ENCODE assay signal across 8 mouse cellular contexts in genomic region chr19:57150275-57150674, GRCm38 (mm10).
A peak's percentile ranks its signal among the peaks of the same experiment; 100 is the strongest.
DNase-seq lines count a peak whose midpoint lies in the region; TF ChIP-seq lines count a peak whose summit lies in the region.

No protein-coding gene starts in this region.

- H3K27me3 ChIP-seq in heart, adult 2 months (ENCODE audit: control insufficient read depth, insufficient read depth, low read length) = no peaks in the 10 kb centered on the region
- H3K27me3 ChIP-seq in heart, embryonic 10.5 days (ENCODE audit: insufficient read depth, poor library complexity, severe bottlenecking) = no peaks in the 10 kb centered on the region
- no peaks in the 10 kb centered on the region for H3K27me3 ChIP-seq in testis, adult 2 months (ENCODE audit: control insufficient read depth, insufficient read depth, low read length)

- no peak overlapping the region for H3K27ac ChIP-seq in heart, adult 2 months
- H3K27ac ChIP-seq in heart, embryonic 10.5 days = no peak overlapping the region
- H3K27ac ChIP-seq in testis, adult 2 months (ENCODE audit: control insufficient read depth, insufficient read depth, low read depth, low read length) = no peak overlapping the region

- TF ChIP-seq POLR2A in heart, adult 2 months (IDR thresholded peaks at IDR 0.05; ENCODE audit: insufficient read depth, low read depth, low read length) = no peak
- no peak for TF ChIP-seq POLR2A in testis, adult 2 months (IDR thresholded peaks at IDR 0.05; ENCODE audit: control insufficient read depth, low read depth, low read length)

- H3K4me1 ChIP-seq in heart, adult 2 months (ENCODE audit: control insufficient read depth, insufficient read depth, low read length) = peaks cover 15% of the 10 kb centered on the region
- peaks cover 64% of the 10 kb centered on the region for H3K4me1 ChIP-seq in heart, embryonic 10.5 days
- no peaks in the 10 kb centered on the region; the same call in 1 of the 2 replicates for H3K4me1 ChIP-seq in testis, adult 2 months (ENCODE audit: control insufficient read depth, insufficient read depth, low read length)

- H3K9ac ChIP-seq in heart, adult 2 months (ENCODE audit: low read depth, low read length) = no peak overlapping the region

- H3K36me3 ChIP-seq in heart, adult 2 months (ENCODE audit: control insufficient read depth, insufficient read depth, low read length) = peaks cover 37% of the 10 kb centered on the region
- H3K36me3 ChIP-seq in heart, embryonic 10.5 days = peaks cover 46% of the 10 kb centered on the region
- no peaks in the 10 kb centered on the region for H3K36me3 ChIP-seq in testis, adult 2 months (ENCODE audit: control insufficient read depth, insufficient read depth, low read length)

- H3K79me2 ChIP-seq in heart, adult 2 months (replicated peaks; ENCODE audit: control insufficient read depth, insufficient read depth, low read length) = peaks cover 8% of the 10 kb centered on the region

- TF ChIP-seq EP300 in heart, adult 2 months (IDR thresholded peaks at IDR 0.05; ENCODE audit: insufficient read depth, low read depth, low read length) = 0 out of 2 replicates have a peak, but pooled peaks have one; percentile 34

- 19% methylated on average over 1 of the region's 1 CpGs for WGBS in heart, adult 2 months
- WGBS in heart, embryonic 10.5 days = 44% methylated on average over 1 of the region's 1 CpGs

- intact Hi-C loops in heart, adult 2 months (cut with DNase I) = no loop called here

- peak in 1 of 2 experiments; percentile 73 for DNase-seq in heart, adult 2 months
- DNase-seq in heart, embryonic 10.5 days (ENCODE audit: low spot score) = no peak
- no peak for DNase-seq in testis, postnatal 14 days (ENCODE audit: low spot score)
- DNase-seq in c-Kit-negative CD71-positive TER-119-positive erythroid progenitor cells, embryonic 14.5 days (ENCODE audit: low read depth, low spot score) = peak; percentile 3
- DNase-seq in kidney, adult 8-10 months = peak; percentile 38 to 63
- DNase-seq in retina, postnatal 7 days (ENCODE audit: low read depth, low spot score) = peak; percentile 37
- no peak for DNase-seq in frontal cortex, postnatal 10 days (ENCODE audit: low spot score in 2 of 2)

- no peaks in the 10 kb centered on the region for H3K9me3 ChIP-seq in heart, embryonic 10.5 days

- no peak overlapping the region for H3K4me3 ChIP-seq in heart, adult 2 months
- H3K4me3 ChIP-seq in heart, embryonic 10.5 days = no peak overlapping the region
- H3K4me3 ChIP-seq in testis, adult 2 months (ENCODE audit: control insufficient read depth, low read depth, low read length) = no peak overlapping the region

- peak; percentile 87 for TF ChIP-seq CTCF in heart, adult 2 months (IDR thresholded peaks at IDR 0.05)
- peak; percentile 76; the same call in 1 of the 2 replicates for TF ChIP-seq CTCF in testis, adult 2 months (IDR thresholded peaks at IDR 0.05; ENCODE audit: control insufficient read depth, insufficient read depth, insufficient replicate concordance, low read depth, low read length)

Comparison
In these comparisons a context has a peak if more than half of its experiments do, and no peak if none do; other contexts are left out.
1. DNase-seq: peak in c-Kit-negative CD71-positive TER-119-positive erythroid progenitor cells, embryonic 14.5 days (single experiment), kidney, adult 8-10 months (2 of 2) and retina, postnatal 7 days (single experiment); none in heart, embryonic 10.5 days (single experiment), testis, postnatal 14 days (single experiment) and frontal cortex, postnatal 10 days (0 of 2).